8 mouse cellular contexts compared by ENCODE assay signal in genomic region chr1:182517677-182518011, GRCm38 (mm10). TPM values are rescaled to one million over a fixed set of nuclear protein-coding genes. Genes with fewer than 3 reads are reported as not detected.
A peak's percentile ranks its signal among the peaks of the same experiment; 100 is the strongest.
DNase-seq lines count a peak whose midpoint lies in the region; ATAC-seq and TF ChIP-seq lines count a peak whose summit lies in the region.

No protein-coding gene starts in this region.

- H3K4me2 ChIP-seq in intestine, embryonic 15.5 days (replicated peaks): peak overlapping the region; percentile 86
- peak overlapping the region; percentile 86 for H3K4me2 ChIP-seq in neural tube, embryonic 13.5 days

- H3K27ac ChIP-seq in embryonic facial prominence, embryonic 10.5 days (replicated peaks): peak overlapping the region; percentile 95
- peak overlapping the region; percentile 91 for H3K27ac ChIP-seq in intestine, embryonic 15.5 days
- peak overlapping the region; percentile 89; the same call in 1 of the 2 replicates for H3K27ac ChIP-seq in neural tube, embryonic 13.5 days (replicated peaks)

- peaks cover 41% of the 10 kb centered on the region for H3K4me1 ChIP-seq in lung, adult 2 months (ENCODE audit: control insufficient read depth, insufficient read depth, low read length)
- peaks cover 55% of the 10 kb centered on the region for H3K4me1 ChIP-seq in embryonic facial prominence, embryonic 10.5 days
- peaks cover 28% of the 10 kb centered on the region for H3K4me1 ChIP-seq in intestine, embryonic 15.5 days (replicated peaks)
- peaks cover 42% of the 10 kb centered on the region for H3K4me1 ChIP-seq in neural tube, embryonic 13.5 days (replicated peaks)

- peak overlapping the region; percentile 95 for H3K4me3 ChIP-seq in lung, adult 2 months (replicated peaks; ENCODE audit: extremely low read depth, low read depth, low read length)
- peak overlapping the region; percentile 89 for H3K4me3 ChIP-seq in embryonic facial prominence, embryonic 10.5 days
- H3K4me3 ChIP-seq in intestine, embryonic 15.5 days (replicated peaks): peak overlapping the region; percentile 82
- H3K4me3 ChIP-seq in neural tube, embryonic 13.5 days: peak overlapping the region; percentile 82

- no peak for DNase-seq in lung, adult 2 months
- no peak for DNase-seq in lung, postnatal 25 days (ENCODE audit: low spot score)
- no peak for DNase-seq in embryonic facial prominence, embryonic 10.5 days (ENCODE audit: low spot score)
- DNase-seq in thymus, postnatal 25 days: no peak
- no peak for DNase-seq in adrenal gland, adult 8-10 months
- DNase-seq in gastrocnemius, adult 18-20 months (ENCODE audit: low spot score): no peak

- peaks cover 19% of the 10 kb centered on the region for H3K27me3 ChIP-seq in embryonic facial prominence, embryonic 10.5 days (replicated peaks; ENCODE audit: low read depth, poor library complexity, severe bottlenecking)
- no peaks in the 10 kb centered on the region for H3K27me3 ChIP-seq in intestine, embryonic 15.5 days (replicated peaks)
- peaks cover 9% of the 10 kb centered on the region; the same call in 1 of the 2 replicates for H3K27me3 ChIP-seq in neural tube, embryonic 13.5 days

- H3K9me3 ChIP-seq in embryonic facial prominence, embryonic 10.5 days: no peaks in the 10 kb centered on the region
- no peaks in the 10 kb centered on the region for H3K9me3 ChIP-seq in intestine, embryonic 15.5 days
- H3K9me3 ChIP-seq in neural tube, embryonic 13.5 days: no peaks in the 10 kb centered on the region

- H3K9ac ChIP-seq in intestine, embryonic 15.5 days: peak overlapping the region; percentile 95
- peak overlapping the region; percentile 96 for H3K9ac ChIP-seq in neural tube, embryonic 13.5 days

- no peak for TF ChIP-seq CTCF in lung, adult 2 months (IDR thresholded peaks at IDR 0.05; ENCODE audit: insufficient read depth, low read length)

- peak; percentile 21 for ATAC-seq in intestine, embryonic 15.5 days
- ATAC-seq in neural tube, embryonic 13.5 days (ENCODE audit: low read depth): no peak; the same call in 1 of the 2 replicates

- H3K36me3 ChIP-seq in embryonic facial prominence, embryonic 10.5 days (replicated peaks): peaks cover 18% of the 10 kb centered on the region
- H3K36me3 ChIP-seq in intestine, embryonic 15.5 days: no peaks in the 10 kb centered on the region
- H3K36me3 ChIP-seq in neural tube, embryonic 13.5 days: no peaks in the 10 kb centered on the region

- no peak for TF ChIP-seq POLR2A in lung, adult 2 months (IDR thresholded peaks at IDR 0.05; ENCODE audit: borderline replicate concordance, extremely low read depth, low read depth, low read length)

- 1% methylated on average over 10 of the region's 10 CpGs for WGBS in lung, adult 2 months
- WGBS in embryonic facial prominence, embryonic 10.5 days: 1% methylated on average over 10 of the region's 10 CpGs
- 2% methylated on average over 10 of the region's 10 CpGs for WGBS in intestine, embryonic 15.5 days
- 0% methylated on average over 10 of the region's 10 CpGs for WGBS in neural tube, embryonic 13.5 days

RNA-seq across cellular contexts. Expression of gene Capn2, which starts 0.2 kb away (rescaled TPM):
- 69.0 and 71.5 TPM in 2 replicates for polyA plus RNA-seq in lung, adult 2 months (2012; rRNA removed)
- 75.1 and 84.8 TPM in 2 replicates for polyA plus RNA-seq in embryonic facial prominence, embryonic 10.5 days (2016; fragmentation: Nextera tagmentation; extraction: Ambion mirVana)
- polyA plus RNA-seq in intestine, embryonic 15.5 days (2015; fragmentation: Nextera tagmentation; extraction: Ambion mirVana): 85.5 and 95.1 TPM in 2 replicates
- 95.5 and 99.2 TPM in 2 replicates for polyA plus RNA-seq in neural tube, embryonic 13.5 days (2015; fragmentation: Nextera tagmentation; extraction: Ambion mirVana)
- total RNA-seq in adrenal gland, adult 8-10 months (2022): 10 to 100 TPM; 53.3 to 96.0 (median 73.4) TPM
- total RNA-seq in gastrocnemius, adult 18-20 months (2021): 10 to 100 TPM; 50.2 to 54.2 TPM

RNA-seq across cellular contexts. Expression of gene Capn8, which starts 47.2 kb away (rescaled TPM):
- 0.26 TPM in 2 replicates for polyA plus RNA-seq in lung, adult 2 months (2012; rRNA removed)
- polyA plus RNA-seq in embryonic facial prominence, embryonic 10.5 days (2016; fragmentation: Nextera tagmentation; extraction: Ambion mirVana): not detected in 2 replicates
- polyA plus RNA-seq in intestine, embryonic 15.5 days (2015; fragmentation: Nextera tagmentation; extraction: Ambion mirVana): 2.5 and 3.3 TPM in 2 replicates
- 0.29 TPM in 1 of 2 replicates, not detected in the other for polyA plus RNA-seq in neural tube, embryonic 13.5 days (2015; fragmentation: Nextera tagmentation; extraction: Ambion mirVana)
- under 1 TPM; 0.16 to 0.59 (median 0.19) TPM for total RNA-seq in adrenal gland, adult 8-10 months (2022)
- not detected for total RNA-seq in gastrocnemius, adult 18-20 months (2021)
